Mouse (Mus musculus) heart, embryonic 16.5 days (tissue): ENCODE measurements around the gene Scube3. TPM values are rescaled to one million over a fixed set of nuclear protein-coding genes. Genes with fewer than 3 reads are reported as not detected.

Experiments used
- ATAC-seq: fragments of 200-750 bp; cut with Nextera tagmentation; replicated peaks from 2 replicates; pipeline ENCODE4 v1.8.0; 2017; ENCODE audit warnings: moderate number of reproducible peaks; ENCODE audit not compliant: insufficient read depth, low FRiP score; ENCODE audit errors: extremely low read depth
- H3K27ac ChIP-seq: fragments of 300-500 bp; sonication (generic); 2 replicates; pipeline ENCODE4 v1.5.1; 2014; ENCODE audit warnings: mild to moderate bottlenecking, low read length, control low read depth, moderate library complexity
- H3K27me3 ChIP-seq: fragments of 300-500 bp; sonication (generic); 2 replicates; pipeline ENCODE4 v1.6.1; 2014; ENCODE audit warnings: low read length, mixed read lengths; ENCODE audit not compliant: control insufficient read depth, insufficient read depth
- H3K36me3 ChIP-seq: fragments of 300-500 bp; sonication (generic); 2 replicates; pipeline ENCODE4 v1.6.1; 2014; ENCODE audit not compliant: control insufficient read depth, insufficient read depth
- H3K4me1 ChIP-seq: fragments of 300-500 bp; sonication (generic); 2 replicates; pipeline ENCODE4 v1.6.1; 2014; ENCODE audit warnings: low read length, mixed read lengths; ENCODE audit not compliant: control insufficient read depth, insufficient read depth
- H3K4me2 ChIP-seq: fragments of 300-500 bp; sonication (generic); 2 replicates; pipeline ENCODE4 v1.6.1; 2014; ENCODE audit warnings: low read depth, mild to moderate bottlenecking, control low read depth, low read length
- H3K4me3 ChIP-seq: fragments of 300-500 bp; sonication (generic); 2 replicates; pipeline ENCODE4 v1.5.1; 2014; ENCODE audit warnings: mild to moderate bottlenecking, control low read depth, low read length
- H3K9ac ChIP-seq: fragments of 300-500 bp; sonication (generic); 2 replicates; pipeline ENCODE4 v1.6.1; 2014; ENCODE audit warnings: low read length, control low read depth
- H3K9me3 ChIP-seq: fragments of 300-500 bp; sonication (generic); replicated peaks from 2 replicates; pipeline ENCODE4 v1.6.1; 2016; ENCODE audit warnings: low read length; ENCODE audit not compliant: control insufficient read depth
- WGBS: fragments of 180-500 bp; shearing (Covaris S2); extraction: QIAGEN DNeasy Blood & Tissue Kit; methylation state at CpG from one replicate; pipeline ENCODE4 v1.1.7; 2014; 5-methylcytosine and 5-hydroxymethylcytosine counted together
- polyA plus RNA-seq: library from polyadenylated mRNA; unstranded; fragments of >200 nt; fragmentation: Nextera tagmentation; extraction: Ambion mirVana; gene quantifications from 2 replicates; pipeline ENCODE4 v1.2.1, GENCODE M21; 2015

The Scube3 gene
- polyA plus RNA-seq, result 0.51 and 0.64 TPM in 2 replicates

- H3K36me3 ChIP-seq, result no peaks in the 10 kb centered on the region
- no peak within 1 kb of the TSS for H3K27ac ChIP-seq
- peak within 1 kb of the TSS; percentile 56 for H3K9ac ChIP-seq
- under 1% methylated on average over 79 of the region's 97 CpGs for WGBS
- no peak for ATAC-seq
- H3K4me2 ChIP-seq, result peak within 1 kb of the TSS; percentile 99
- H3K4me3 ChIP-seq, result peak within 1 kb of the TSS; percentile 65
- no peaks in the 10 kb centered on the region for H3K9me3 ChIP-seq
- H3K4me1 ChIP-seq, result peaks cover 20% of the 10 kb centered on the region
- H3K27me3 ChIP-seq, result peaks cover 65% of the 10 kb centered on the region
These were observed at the start of gene Scube3 for GRCm38 (mm10) chr17:28141771-28142699. TSS of gene Scube3 (plus strand) at chr17:28142141.

GRCm38 (mm10) chr17:28092297-28092696 is 49.6 kb upstream of the Scube3 start:
- no peak overlapping the region for H3K4me2 ChIP-seq
- H3K9ac ChIP-seq, result no peak overlapping the region
- WGBS, result 83% methylated on average over 2 of the region's 2 CpGs
- no peak overlapping the region for H3K4me3 ChIP-seq
- peaks cover 6% of the 10 kb centered on the region for H3K9me3 ChIP-seq
- no peaks in the 10 kb centered on the region for H3K4me1 ChIP-seq
- H3K36me3 ChIP-seq, result no peaks in the 10 kb centered on the region; the same call in 1 of the 2 replicates
- no peak overlapping the region for H3K27ac ChIP-seq
- H3K27me3 ChIP-seq, result no peaks in the 10 kb centered on the region
- ATAC-seq, result no peak

GRCm38 (mm10) chr17:28093837-28094236 is 48.1 kb upstream of the Scube3 start:
- H3K9ac ChIP-seq, result no peak overlapping the region
- 77% methylated on average over 3 of the region's 3 CpGs for WGBS

GRCm38 (mm10) chr17:28096418-28096817 is 45.5 kb upstream of the Scube3 start:
- no peaks in the 10 kb centered on the region for H3K27me3 ChIP-seq
- H3K27ac ChIP-seq, result no peak overlapping the region
- ATAC-seq, result no peak
- no peaks in the 10 kb centered on the region; the same call in 1 of the 2 replicates for H3K36me3 ChIP-seq
- no peak overlapping the region for H3K4me2 ChIP-seq
- WGBS, result 69% methylated on average over 10 of the region's 10 CpGs
- no peaks in the 10 kb centered on the region for H3K4me1 ChIP-seq
- no peak overlapping the region for H3K4me3 ChIP-seq
- no peak overlapping the region for H3K9ac ChIP-seq
- H3K9me3 ChIP-seq, result peaks cover 8% of the 10 kb centered on the region

More at GRCm38 (mm10) chr17:28093837-28094236, 48.1 kb upstream of the Scube3 start:
- Histone ChIP-seq H3K4me1 (no peaks in the 10 kb centered on the region), H3K9me3 (peaks cover 6% of the 10 kb centered on the region), H3K4me3 (no peak overlapping the region), H3K27ac (no peak overlapping the region), H3K27me3 (no peaks in the 10 kb centered on the region), H3K36me3 (no peaks in the 10 kb centered on the region; the same call in 1 of the 2 replicates), H3K4me2 (no peak overlapping the region)
- no peak for ATAC-seq

GRCm38 (mm10) chr17:28097308-28097707 is 44.6 kb upstream of the Scube3 start:
- Histone ChIP-seq H3K9ac (no peak overlapping the region), H3K4me2 (no peak overlapping the region), H3K9me3 (peaks cover 7% of the 10 kb centered on the region), H3K4me1 (no peaks in the 10 kb centered on the region), H3K27ac (no peak overlapping the region), H3K27me3 (no peaks in the 10 kb centered on the region), H3K36me3 (no peaks in the 10 kb centered on the region; the same call in 1 of the 2 replicates), H3K4me3 (no peak overlapping the region)
- WGBS, result 84% methylated on average over 13 of the region's 13 CpGs
- ATAC-seq, result no peak

- Histone ChIP-seq H3K4me3 (no peak overlapping the region), H3K4me1 (no peaks in the 10 kb centered on the region), H3K27me3 (no peaks in the 10 kb centered on the region), H3K36me3 (no peaks in the 10 kb centered on the region), H3K9me3 (peaks cover 3% of the 10 kb centered on the region; the same call in 1 of the 2 replicates), H3K9ac (no peak overlapping the region), H3K4me2 (no peak overlapping the region), H3K27ac (no peak overlapping the region)
- ATAC-seq, result no peak
- WGBS, result 68% methylated on average over 3 of the region's 3 CpGs
These were observed 42.9 kb upstream of the Scube3 start for GRCm38 (mm10) chr17:28099086-28099485.

GRCm38 (mm10) chr17:28100669-28101068 is 41.3 kb upstream of the Scube3 start:
- ATAC-seq, result no peak
- H3K4me1 ChIP-seq, result no peaks in the 10 kb centered on the region
- H3K4me2 ChIP-seq, result no peak overlapping the region
- H3K9ac ChIP-seq, result no peak overlapping the region
- WGBS, result 80% methylated on average over 1 of the region's 1 CpGs
- no peak overlapping the region for H3K27ac ChIP-seq
- H3K4me3 ChIP-seq, result no peak overlapping the region
- peaks cover 3% of the 10 kb centered on the region; the same call in 1 of the 2 replicates for H3K9me3 ChIP-seq
- no peaks in the 10 kb centered on the region for H3K36me3 ChIP-seq
- no peaks in the 10 kb centered on the region for H3K27me3 ChIP-seq

- WGBS, result 69% methylated on average over 12 of the region's 12 CpGs
- no peak overlapping the region for H3K27ac ChIP-seq
- H3K4me2 ChIP-seq, result no peak overlapping the region
- ATAC-seq, result no peak
- peaks cover 3% of the 10 kb centered on the region; the same call in 1 of the 2 replicates for H3K9me3 ChIP-seq
- H3K9ac ChIP-seq, result no peak overlapping the region
- no peaks in the 10 kb centered on the region for H3K27me3 ChIP-seq
- no peaks in the 10 kb centered on the region for H3K36me3 ChIP-seq
- no peaks in the 10 kb centered on the region for H3K4me1 ChIP-seq
- no peak overlapping the region for H3K4me3 ChIP-seq
These were observed 40.6 kb upstream of the Scube3 start for GRCm38 (mm10) chr17:28101284-28101887.

- WGBS, result 47% methylated on average over 10 of the region's 10 CpGs
These were observed 40.0 kb upstream of the Scube3 start for GRCm38 (mm10) chr17:28101902-28102319.

More at GRCm38 (mm10) chr17:28101902-28102319, 40.0 kb upstream of the Scube3 start:
- peaks cover 3% of the 10 kb centered on the region; the same call in 1 of the 2 replicates for H3K9me3 ChIP-seq
- no peak overlapping the region for H3K27ac ChIP-seq
- no peaks in the 10 kb centered on the region for H3K27me3 ChIP-seq
- H3K4me2 ChIP-seq, result no peak overlapping the region
- no peaks in the 10 kb centered on the region for H3K36me3 ChIP-seq
- no peak overlapping the region for H3K9ac ChIP-seq
- no peaks in the 10 kb centered on the region for H3K4me1 ChIP-seq
- ATAC-seq, result no peak
- H3K4me3 ChIP-seq, result no peak overlapping the region
